Mouse (Mus musculus): ENCODE results near the gene Pear1. TPM values are rescaled to one million over a fixed set of nuclear protein-coding genes. Genes with fewer than 3 reads are reported as not detected.
A peak's percentile ranks its signal among the peaks of the same experiment; 100 is the strongest.

The Pear1 gene
- total and polyA plus RNA-seq, 3 experiments = 0.20 to 1.2 (median 0.46) TPM

DNA sequence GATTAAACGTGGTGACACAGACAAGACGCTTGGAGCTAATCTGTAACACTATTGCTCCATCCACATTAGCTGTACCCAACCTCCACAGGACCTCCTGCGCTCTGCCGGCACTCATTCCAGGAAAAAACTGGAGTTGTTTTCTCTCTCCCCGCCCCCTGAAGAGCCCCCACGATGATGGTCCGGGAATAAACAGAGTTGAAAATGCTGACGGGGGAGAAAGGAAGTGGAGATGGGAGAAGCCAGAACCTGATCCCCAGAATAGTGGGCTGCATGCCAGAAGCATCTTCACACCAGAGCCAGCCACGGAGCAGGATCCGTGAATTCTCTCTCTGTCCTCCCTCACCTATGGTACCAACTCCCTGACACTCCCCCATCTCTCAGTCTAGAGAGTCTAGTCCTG is 59.6 kb downstream of the Pear1 start:
- Histone ChIP-seq H3K4me1 (ENCODE audit: control insufficient read depth in 1 of 2, insufficient read depth in 2 of 2) (peaks cover 8 to 33% of the 10 kb centered on the region in 2 experiments), H3K27ac (ENCODE audit: insufficient read depth, low read depth) (no peak overlapping the region), H3K9me3 (replicated peaks; ENCODE audit: low read length) (no peaks in the 10 kb centered on the region), H3K4me2 (ENCODE audit: insufficient read depth, low read depth, poor library complexity, severe bottlenecking) (no peak overlapping the region), H3K79me2 (replicated peaks; ENCODE audit: control insufficient read depth, extremely low read depth, insufficient read depth, poor library complexity, severe bottlenecking) (no peaks in the 10 kb centered on the region), H3K36me3 (replicated peaks in 1 of 2; ENCODE audit: control insufficient read depth in 1 of 2, insufficient read depth in 1 of 2, low read length in 1 of 2) (no peaks in the 10 kb centered on the region), H3K4me3 (replicated peaks in 1 of 3; ENCODE audit: low read depth in 2 of 3, low read length in 2 of 3, poor library complexity in 1 of 3) (no peak overlapping the region), H3K9ac (ENCODE audit: insufficient read depth, low read depth) (no peak overlapping the region), H3K27me3 (replicated peaks) (peaks cover 21% of the 10 kb centered on the region)
- TF ChIP-seq ZNF384 (IDR thresholded peaks at IDR 0.05; ENCODE audit: low read depth, low read length) = no peak
- TF ChIP-seq MAZ (IDR thresholded peaks at IDR 0.05; ENCODE audit: low read depth, low read length) = no peak
- no peak for TF ChIP-seq GABPA (IDR thresholded peaks at IDR 0.05; ENCODE audit: insufficient replicate concordance, low read depth, low read length)
- TF ChIP-seq ETS1 (conservative IDR thresholded peaks at IDR 0.05; ENCODE audit: low read depth, low read length) = no peak
- no peak for TF ChIP-seq E2F4 (IDR thresholded peaks at IDR 0.05; ENCODE audit: insufficient replicate concordance, low read depth, low read length)
- no peak for TF ChIP-seq KAT2A (IDR thresholded peaks at IDR 0.05; ENCODE audit: insufficient replicate concordance, low read length)
- no peak for TF ChIP-seq RCOR1 (conservative IDR thresholded peaks at IDR 0.05; ENCODE audit: low read depth, low read length)
- no peak for TF ChIP-seq TCF12 (IDR thresholded peaks at IDR 0.05; ENCODE audit: low read depth, low read length)
- TF ChIP-seq SIN3A (IDR thresholded peaks at IDR 0.05; ENCODE audit: low read length) = no peak
- no peak for TF ChIP-seq MYC (IDR thresholded peaks at IDR 0.05; ENCODE audit: low read depth, low read length)
- no peak for TF ChIP-seq JUN (IDR thresholded peaks at IDR 0.05; ENCODE audit: insufficient read depth, low read depth, low read length)
- TF ChIP-seq ZKSCAN1 (IDR thresholded peaks at IDR 0.05; ENCODE audit: borderline replicate concordance, low read depth, low read length) = no peak
- TF ChIP-seq MAX (IDR thresholded peaks at IDR 0.05; ENCODE audit: low read length) = no peak
- TF ChIP-seq MAFK (IDR thresholded peaks at IDR 0.05; ENCODE audit: insufficient replicate concordance, low read length) = no peak
- TF ChIP-seq HCFC1 (IDR thresholded peaks at IDR 0.05; ENCODE audit: low read depth, low read length) = no peak
- in situ Hi-C loops (cut with MboI; ENCODE audit: low pct_ligation_motif_present, low pct_unique_long_range_greater_than_20kb, low sequenced_read_pairs) = no loop called here
- dilution Hi-C loops (cut with MboI; ENCODE audit: extremely low pct_ligation_motif_present, extremely low pct_unique_long_range_greater_than_20kb, low sequenced_read_pairs) = no loop called here
- DNase-seq (ENCODE audit: extremely low read depth) = no peak

- no peaks in the 10 kb centered on the region for H3K36me3 ChIP-seq (replicated peaks in 1 of 2; ENCODE audit: control insufficient read depth in 1 of 2, insufficient read depth in 1 of 2, low read length in 1 of 2)
- DNase-seq (ENCODE audit: extremely low read depth) = no peak
- no peak overlapping the region for H3K4me2 ChIP-seq (ENCODE audit: insufficient read depth, low read depth, poor library complexity, severe bottlenecking)
- H3K9me3 ChIP-seq (replicated peaks; ENCODE audit: low read length) = no peaks in the 10 kb centered on the region
- H3K4me1 ChIP-seq (ENCODE audit: control insufficient read depth in 1 of 2, insufficient read depth in 2 of 2) = peaks cover 8 to 32% of the 10 kb centered on the region in 2 experiments
- H3K27me3 ChIP-seq (replicated peaks) = peaks cover 18% of the 10 kb centered on the region
- TF ChIP-seq IRF4 (IDR thresholded peaks at IDR 0.05; ENCODE audit: low read depth, low read length) (0 out of 2 replicates have a peak, but pooled peaks have one; percentile 11), POLR2A (IDR thresholded peaks at IDR 0.05; ENCODE audit: low read depth, low read length) (no peak)
- peak overlapping the region in 2 of 3 experiments; percentile 6 to 19 for H3K4me3 ChIP-seq (replicated peaks in 1 of 3; ENCODE audit: low read depth in 2 of 3, low read length in 2 of 3, poor library complexity in 1 of 3)
- in situ Hi-C loops (cut with MboI; ENCODE audit: low pct_ligation_motif_present, low pct_unique_long_range_greater_than_20kb, low sequenced_read_pairs) = no loop called here
- no peaks in the 10 kb centered on the region for H3K79me2 ChIP-seq (replicated peaks; ENCODE audit: control insufficient read depth, extremely low read depth, insufficient read depth, poor library complexity, severe bottlenecking)
- no peak overlapping the region for H3K9ac ChIP-seq (ENCODE audit: insufficient read depth, low read depth)
- H3K27ac ChIP-seq (ENCODE audit: insufficient read depth, low read depth) = no peak overlapping the region
- dilution Hi-C loops (cut with MboI; ENCODE audit: extremely low pct_ligation_motif_present, extremely low pct_unique_long_range_greater_than_20kb, low sequenced_read_pairs) = no loop called here
Observed at GRCm38 (mm10) chr3:87763683-87764289, 60.3 kb downstream of the Pear1 start.

All from CH12.LX (cell line).